Mouse (Mus musculus) fat pad, adult 2 months (tissue): ENCODE results near the gene Zc3h15.

Source experiments
- DNase-seq: peaks from one replicate; pipeline ENCODE4 v3.0.0-alpha.2; 2011; ENCODE audit warnings: low read depth, low spot score; ENCODE audit errors: extremely low read depth

Gene Zc3h15

GRCm38 (mm10) chr2:83673843-83674242, 29.6 kb downstream of the Zc3h15 start:
- no peak for DNase-seq

- DNase-seq, result no peak
Measured at GRCm38 (mm10) chr2:83674421-83674820, 30.2 kb downstream of the Zc3h15 start.

GRCm38 (mm10) chr2:83674896-83675295, 30.7 kb downstream of the Zc3h15 start:
- no peak for DNase-seq

GRCm38 (mm10) chr2:83675681-83676080, 31.4 kb downstream of the Zc3h15 start:
- DNase-seq, result no peak

GRCm38 (mm10) chr2:83676226-83676870, 32.1 kb downstream of the Zc3h15 start:
- DNase-seq, result no peak

GRCm38 (mm10) chr2:83681332-83681731, 37.1 kb downstream of the Zc3h15 start:
- DNase-seq, result no peak

GRCm38 (mm10) chr2:83681785-83682184, 37.5 kb downstream of the Zc3h15 start:
- no peak for DNase-seq

GRCm38 (mm10) chr2:83682282-83682681, 38.0 kb downstream of the Zc3h15 start:
- DNase-seq, result no peak

- no peak for DNase-seq
Measured at GRCm38 (mm10) chr2:83683731-83684519, 39.7 kb downstream of the Zc3h15 start.

GRCm38 (mm10) chr2:83684691-83685090, 40.5 kb downstream of the Zc3h15 start:
- no peak for DNase-seq

GRCm38 (mm10) chr2:83690372-83690771, 46.1 kb downstream of the Zc3h15 start:
- DNase-seq, result no peak

- DNase-seq, result no peak
Measured at GRCm38 (mm10) chr2:83692651-83693545, 48.7 kb downstream of the Zc3h15 start.

GRCm38 (mm10) chr2:83694061-83694460, 49.8 kb downstream of the Zc3h15 start:
- no peak for DNase-seq

- no peak for DNase-seq
Measured at GRCm38 (mm10) chr2:83695345-83696247, 51.4 kb downstream of the Zc3h15 start.

GRCm38 (mm10) chr2:83698484-83698883, 54.2 kb downstream of the Zc3h15 start:
- DNase-seq, result no peak

GRCm38 (mm10) chr2:83699324-83699723, 55.1 kb downstream of the Zc3h15 start:
- no peak for DNase-seq

- no peak for DNase-seq
Measured at GRCm38 (mm10) chr2:83700667-83701066, 56.4 kb downstream of the Zc3h15 start.

- DNase-seq, result no peak
Measured at GRCm38 (mm10) chr2:83702411-83702810, 58.2 kb downstream of the Zc3h15 start.

- DNase-seq, result no peak
Measured at GRCm38 (mm10) chr2:83705580-83706158, 61.4 kb downstream of the Zc3h15 start.

GRCm38 (mm10) chr2:83709896-83710524, 65.8 kb downstream of the Zc3h15 start:
- DNase-seq, result no peak
